Mouse (Mus musculus): ENCODE measurements at regions not wholly inside any gene's neighbourhood (a gene's known extent, or its start where the extent isn't known, plus 50 kb on each side); places are given as distances from the start of the nearest gene placed in this dataset.

DNA sequence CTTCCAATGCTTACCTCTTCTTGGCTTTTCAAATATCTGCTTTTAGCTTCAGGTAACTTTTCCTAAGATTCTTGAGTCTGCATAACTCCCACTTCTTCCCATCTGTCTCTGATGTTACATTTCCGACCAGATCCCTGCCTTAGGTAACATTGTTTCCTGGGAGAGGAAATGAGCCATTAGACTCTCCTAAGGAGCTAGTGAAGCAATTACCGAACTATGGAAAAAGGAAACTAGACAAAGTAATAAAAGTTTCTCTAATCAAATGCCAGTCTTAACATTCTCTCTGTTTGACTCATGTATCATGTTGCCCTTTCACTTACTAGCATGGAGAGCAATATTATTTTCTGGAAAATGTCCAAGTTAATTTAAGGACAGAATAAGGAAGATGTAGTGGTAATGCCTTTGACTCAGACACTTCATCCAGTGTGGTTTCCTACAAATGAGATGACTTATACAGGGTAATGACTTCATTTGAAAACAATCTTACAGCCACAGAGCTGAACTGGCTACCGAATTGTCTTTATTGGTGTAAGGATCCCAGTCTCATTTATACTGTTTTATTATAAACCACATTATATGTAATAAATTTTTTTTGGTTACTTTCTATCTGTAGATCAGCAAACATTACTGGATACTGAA is 263.8 kb upstream of the Fam84a start:
- DNase-seq (ENCODE audit: low read depth): no peak

DNA sequence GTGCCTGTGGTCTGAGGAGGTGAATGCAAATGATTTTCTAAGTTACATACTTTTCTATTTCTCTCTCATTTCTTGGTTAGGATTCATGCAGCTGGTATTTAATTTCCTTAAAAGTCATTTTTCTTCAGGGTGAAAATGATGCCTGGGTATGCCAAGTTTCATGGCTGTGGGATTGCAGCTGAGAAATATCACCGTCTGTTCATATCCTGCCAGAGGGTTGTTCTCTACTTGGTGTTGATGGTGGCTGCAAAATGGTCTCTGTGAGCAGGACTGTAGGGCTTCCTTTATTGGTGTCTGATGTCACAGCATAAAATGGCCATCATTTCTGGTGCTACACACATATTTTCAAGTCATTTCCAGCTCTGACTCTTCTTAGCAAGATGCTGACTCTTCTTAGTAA is 259.2 kb upstream of the Fam84a start:
- no peak for DNase-seq (ENCODE audit: low read depth)

DNA sequence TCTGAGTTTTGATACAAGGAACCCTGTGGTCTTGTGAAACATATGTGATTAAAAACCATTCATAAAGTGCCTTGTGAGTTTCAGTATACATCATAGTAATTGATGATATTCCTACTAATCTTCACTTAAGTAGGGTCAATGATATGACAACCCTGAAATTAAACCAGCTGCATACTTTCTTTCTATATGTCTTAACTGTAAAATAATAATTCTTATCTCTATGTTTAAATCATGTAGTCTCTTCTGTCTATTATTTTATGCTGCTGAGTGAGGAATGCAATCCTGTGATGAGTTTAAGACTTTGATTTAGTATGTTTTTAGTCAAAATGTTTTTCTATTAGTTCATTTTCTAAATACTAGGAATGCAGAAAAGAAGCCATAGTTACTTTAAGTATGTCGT is 253.9 kb upstream of the Fam84a start:
- DNase-seq (ENCODE audit: low read depth): no peak

DNA sequence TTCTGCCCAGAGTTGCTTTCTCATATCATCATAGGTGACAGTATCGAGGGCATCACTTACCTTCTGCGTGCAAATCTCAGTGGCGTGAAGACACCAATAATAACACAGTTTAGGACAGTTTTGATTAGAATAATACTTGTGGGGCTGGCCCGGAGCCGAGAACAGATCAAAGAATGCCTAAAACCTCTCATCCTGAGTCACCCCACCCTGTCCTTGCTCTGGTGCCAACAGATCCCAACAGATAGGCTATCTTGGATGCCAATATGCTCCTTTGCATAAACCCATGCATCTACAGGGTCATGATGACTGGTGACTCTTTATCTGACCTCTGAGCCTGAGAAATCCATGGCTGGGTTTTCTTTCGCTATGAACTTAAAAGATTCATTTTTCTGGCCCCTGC is 224.4 kb upstream of the Fam84a start:
- DNase-seq (ENCODE audit: low read depth): no peak

DNA sequence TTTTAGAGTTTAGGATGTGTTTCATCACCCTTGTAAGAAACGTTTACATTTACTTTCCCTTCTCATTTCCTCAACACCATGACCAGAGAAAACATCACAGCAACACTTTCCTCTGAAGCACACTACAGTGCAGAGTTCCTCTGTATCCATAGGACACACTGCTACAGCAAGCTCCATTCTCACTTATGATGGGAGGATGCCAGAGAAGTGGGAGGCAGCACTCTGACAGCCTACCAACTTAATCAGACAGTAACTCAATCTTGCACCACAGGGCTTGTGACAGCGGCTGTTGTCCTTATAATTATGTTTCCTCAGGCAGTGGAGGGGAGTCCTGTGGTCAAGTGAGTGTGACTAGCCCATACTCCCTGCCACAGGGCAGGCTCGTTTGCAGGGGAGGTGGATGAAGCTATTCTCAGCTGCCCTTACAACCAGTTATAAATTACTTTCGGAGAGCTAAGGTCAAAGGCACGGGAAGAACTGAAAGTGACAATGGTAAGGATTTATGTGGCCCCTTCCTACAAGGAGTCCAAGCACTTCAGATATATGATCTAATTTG is 186.5 kb upstream of the Fam84a start:
- no peak for DNase-seq (ENCODE audit: low read depth)

DNA sequence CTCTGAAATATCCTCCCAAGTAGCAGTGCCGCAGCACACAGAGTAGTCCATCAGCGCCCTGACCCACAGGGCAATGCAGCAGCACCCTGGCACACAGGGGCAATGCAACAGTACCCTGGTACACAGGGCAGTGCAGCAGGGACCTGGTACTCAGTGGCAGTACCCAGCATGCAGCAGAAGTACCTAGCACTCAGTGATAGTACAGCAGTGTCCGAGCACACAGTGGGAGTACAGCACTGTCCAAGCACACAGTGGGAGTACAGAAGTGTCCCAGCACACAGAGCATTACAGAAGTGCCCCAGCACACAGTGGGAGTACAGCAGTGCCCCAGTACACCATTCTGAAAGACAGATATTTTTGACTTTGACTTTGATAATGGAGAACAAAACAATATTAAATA is 186.0 kb upstream of the Fam84a start:
- DNase-seq (ENCODE audit: low read depth): no peak

DNA sequence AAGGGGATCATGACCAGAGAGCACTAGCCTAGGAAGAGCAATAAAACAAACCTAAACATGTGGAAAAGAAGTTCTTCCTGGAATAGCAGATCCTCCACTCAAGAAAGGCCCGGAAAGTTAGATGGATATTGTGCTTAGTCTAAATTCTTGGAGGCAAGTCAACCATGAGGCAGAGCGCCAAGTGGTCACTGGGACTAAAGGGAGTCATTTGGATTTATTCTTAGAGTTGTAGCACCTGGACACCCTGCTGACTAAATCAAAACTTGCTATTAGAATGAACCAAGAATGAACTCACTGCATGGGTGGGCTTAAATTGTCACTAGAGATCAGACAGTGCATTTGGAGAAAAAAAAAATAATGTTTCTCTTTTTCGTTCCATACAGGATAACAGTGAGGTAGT is 166.8 kb upstream of the Fam84a start:
- DNase-seq (ENCODE audit: low read depth): no peak

DNA sequence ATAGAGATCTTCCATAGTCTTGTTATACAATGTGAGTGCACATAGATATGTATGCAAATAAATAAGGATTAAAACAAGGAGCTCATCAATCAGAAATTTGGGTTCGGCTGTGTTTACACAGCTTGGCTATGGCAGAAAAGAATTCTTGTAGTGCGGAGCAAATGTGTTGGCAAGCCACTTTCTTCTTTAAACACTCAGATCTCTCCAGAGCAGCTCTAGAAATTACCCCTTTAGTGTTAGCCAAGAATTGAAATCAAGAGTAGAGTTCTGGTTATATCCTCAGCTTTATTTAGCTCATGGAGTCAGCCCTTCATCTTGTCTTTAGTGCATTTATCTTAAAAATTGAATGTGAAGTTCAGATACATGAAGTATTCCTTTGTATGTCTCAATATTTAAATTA is 164.5 kb upstream of the Fam84a start:
- DNase-seq (ENCODE audit: low read depth): no peak

DNA sequence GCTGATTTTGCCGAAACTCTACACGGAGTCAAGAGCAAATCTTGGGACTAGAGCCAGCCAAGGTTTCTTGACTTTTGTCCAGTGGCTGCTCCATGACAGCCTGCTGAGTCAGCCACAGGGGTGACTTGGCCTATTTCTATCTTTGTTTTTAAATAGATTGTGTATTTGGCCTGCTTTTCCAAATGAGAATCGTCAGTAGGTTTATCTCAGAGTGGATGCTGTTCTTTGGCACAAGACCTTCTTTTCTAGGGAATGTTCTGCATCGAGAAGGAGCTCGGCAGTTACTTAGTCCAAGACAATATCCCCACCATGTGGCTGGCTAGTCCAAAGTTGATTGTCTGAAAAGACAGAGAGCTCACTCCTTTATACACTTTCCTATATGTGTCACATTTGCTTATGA is 163.9 kb upstream of the Fam84a start:
- no peak for DNase-seq (ENCODE audit: low read depth)

DNA sequence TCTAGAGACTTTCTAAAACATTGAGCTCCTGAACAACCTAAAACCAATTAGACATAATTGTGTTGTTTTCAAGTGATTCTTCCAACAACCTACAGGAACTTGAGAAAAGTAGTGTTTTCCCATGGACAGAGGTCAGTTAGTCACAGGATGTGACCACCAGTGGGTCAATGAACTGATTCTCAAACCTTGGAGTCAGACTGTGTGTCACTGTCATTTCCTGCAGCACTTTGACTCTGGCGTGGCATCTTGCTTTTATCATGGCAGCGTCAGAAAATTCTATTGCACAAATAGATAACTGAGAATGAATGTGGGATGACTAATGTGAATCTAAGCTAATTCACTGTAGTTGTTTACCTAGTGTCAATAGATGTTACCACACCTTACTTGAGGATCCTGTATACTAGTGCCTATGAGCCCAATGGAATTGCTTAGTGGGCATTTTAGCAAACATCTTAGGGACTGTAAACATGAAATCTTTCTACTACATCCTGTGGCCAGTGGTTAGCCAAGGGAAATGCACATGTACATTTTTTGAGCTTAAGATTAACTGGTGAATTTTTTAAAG is 150.6 kb upstream of the Fam84a start:
- DNase-seq (ENCODE audit: low read depth): peak; percentile 40

DNA sequence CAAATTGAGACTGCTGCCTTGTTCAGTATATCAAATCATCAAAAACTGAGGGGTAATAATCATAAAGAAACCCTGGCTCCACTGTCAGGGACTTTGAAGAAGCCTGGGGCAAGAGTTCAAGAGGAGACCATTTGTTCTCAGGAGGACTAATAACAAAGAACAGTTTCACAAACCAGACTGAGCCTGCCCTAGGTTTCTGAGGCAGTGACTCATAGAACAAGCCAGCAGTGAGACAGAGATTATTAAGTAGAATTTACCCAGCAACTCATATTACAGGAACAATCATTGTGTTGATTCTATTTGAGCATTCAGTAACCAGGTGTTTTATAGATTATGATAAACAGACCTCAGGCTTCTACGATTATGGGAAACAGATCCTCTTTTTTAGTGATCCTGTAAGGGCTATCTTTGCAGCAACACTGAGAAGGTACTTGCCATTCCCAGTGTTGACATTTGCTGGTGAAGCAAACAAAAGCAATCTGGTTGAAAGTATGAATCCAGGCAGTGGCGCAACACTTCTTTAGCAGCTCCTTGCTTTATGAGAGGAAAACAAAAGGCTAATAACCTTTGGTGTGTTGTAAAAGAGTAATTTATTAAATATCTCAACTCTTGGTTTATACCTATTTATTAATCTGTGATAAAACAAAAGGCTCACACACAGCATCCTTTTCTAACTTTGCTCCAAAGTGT is 150.0 kb upstream of the Fam84a start:
- DNase-seq (ENCODE audit: low read depth): peak; percentile 8

DNA sequence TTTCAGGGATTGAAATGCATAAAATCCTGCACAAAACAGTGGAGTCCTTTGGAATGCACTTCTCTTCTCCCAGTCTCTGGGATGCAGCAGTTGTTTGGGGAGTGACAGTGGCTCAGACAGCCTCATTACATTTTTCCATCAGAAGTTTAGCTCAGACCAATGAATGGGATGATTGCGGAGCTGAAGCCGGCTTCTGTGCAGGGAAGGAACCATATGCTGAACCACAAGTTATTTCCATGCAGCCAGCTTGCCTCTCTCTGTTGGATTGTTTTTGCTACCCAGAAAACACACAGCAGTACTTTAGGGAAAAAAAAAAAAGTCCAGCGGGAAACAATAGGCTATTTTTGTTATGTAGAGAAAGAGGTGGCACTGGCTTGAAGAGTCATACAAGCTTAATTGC is 140.2 kb upstream of the Fam84a start:
- DNase-seq (ENCODE audit: low read depth): no peak

DNA sequence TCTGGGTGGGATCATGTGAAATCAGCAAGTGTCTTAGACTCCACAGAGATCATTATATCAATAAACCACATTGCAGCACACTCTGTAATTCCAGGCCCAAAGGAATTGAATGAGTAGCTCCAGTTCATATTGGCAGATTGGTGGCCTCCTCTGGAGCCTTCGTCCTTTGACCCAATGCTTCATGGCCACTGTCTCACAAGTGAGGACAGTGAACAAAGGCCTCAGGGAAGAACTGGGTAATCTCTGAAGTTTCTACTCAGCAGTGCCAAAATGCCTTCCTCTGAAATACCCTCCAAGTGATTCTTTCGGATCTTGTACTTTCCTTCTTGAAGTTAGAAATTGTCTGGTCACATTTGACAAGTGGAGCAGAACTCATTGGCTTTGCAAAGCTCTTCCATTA is 135.8 kb upstream of the Fam84a start:
- no peak for DNase-seq (ENCODE audit: low read depth)

DNA sequence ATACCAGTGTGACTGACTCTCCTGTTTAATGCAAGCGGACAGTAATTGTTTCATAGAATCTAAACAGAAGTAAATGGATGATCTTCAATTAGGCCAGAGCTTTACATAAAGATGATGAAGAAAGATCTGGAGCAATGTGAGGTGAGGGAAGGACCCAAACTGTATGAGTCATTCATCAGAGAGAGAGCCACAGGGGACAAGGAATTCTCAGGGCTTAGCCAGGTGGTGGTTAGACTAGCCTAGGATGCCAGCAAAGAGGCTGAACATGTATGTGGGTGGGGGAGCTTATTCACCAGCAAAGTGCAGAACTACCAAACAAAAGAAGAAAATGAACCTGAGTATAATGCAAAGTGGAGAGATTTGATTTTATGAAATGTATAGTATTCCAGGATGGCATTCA is 134.8 kb upstream of the Fam84a start:
- no peak for DNase-seq (ENCODE audit: low read depth)

DNA sequence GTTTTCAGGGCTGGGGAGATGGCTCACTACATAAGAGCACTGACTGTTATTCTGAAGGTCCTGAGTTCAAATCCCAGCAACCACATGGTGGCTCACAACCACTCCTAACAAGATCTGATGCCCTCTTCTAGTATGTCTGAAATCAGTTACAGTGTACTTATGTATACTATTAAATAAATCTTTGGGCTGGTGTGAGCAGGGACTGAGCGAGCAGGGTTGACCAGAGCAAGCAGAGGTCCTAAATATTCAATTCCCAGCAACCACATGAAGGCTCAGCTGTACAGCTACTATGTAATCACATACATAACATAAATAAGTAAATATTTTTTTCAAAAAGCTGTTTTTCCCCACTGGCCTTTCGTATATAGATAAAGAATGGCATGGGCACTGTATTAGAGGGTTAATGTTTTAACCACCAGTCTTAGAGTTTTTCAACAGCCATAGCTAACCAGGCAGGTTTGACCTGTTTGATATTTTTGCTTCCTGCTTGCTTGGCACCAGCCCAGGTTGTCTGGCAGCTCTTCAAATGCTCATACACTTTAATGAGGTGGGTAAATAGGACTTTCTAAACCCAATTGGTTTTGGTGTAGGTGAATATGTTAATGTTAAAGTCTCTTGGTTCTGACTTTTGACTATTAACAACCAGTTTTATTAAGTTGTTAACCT is 134.1 kb upstream of the Fam84a start:
- DNase-seq (ENCODE audit: low read depth): no peak

DNA sequence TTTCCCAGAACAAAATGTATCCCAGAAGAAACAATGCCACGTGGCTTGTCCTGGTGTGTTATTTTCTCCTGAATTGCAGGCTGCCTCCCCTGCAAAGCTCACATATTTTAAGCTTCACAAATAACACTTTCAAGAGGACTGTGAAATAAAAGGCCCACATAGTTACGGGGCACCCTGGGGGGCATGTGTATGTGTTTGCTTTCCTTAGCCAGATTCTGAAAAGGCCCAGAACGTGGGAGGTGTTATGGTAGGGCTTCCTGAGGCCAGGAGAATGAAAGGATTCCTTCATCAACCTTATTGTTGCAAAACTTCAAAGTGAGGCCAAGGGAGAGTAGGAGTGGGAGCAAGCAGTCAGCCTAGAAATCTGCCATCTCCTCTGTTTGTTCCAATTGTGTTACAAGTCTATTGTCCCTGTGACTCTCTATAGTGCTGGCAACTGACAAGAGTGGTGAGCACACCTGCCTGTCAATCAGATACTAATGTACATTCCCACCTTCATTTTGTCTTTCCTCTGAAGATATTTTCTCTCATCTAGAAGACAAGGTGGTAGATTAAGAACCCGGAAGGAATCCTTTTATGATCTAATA is 131.3 kb upstream of the Fam84a start:
- no peak for DNase-seq (ENCODE audit: low read depth)

DNA sequence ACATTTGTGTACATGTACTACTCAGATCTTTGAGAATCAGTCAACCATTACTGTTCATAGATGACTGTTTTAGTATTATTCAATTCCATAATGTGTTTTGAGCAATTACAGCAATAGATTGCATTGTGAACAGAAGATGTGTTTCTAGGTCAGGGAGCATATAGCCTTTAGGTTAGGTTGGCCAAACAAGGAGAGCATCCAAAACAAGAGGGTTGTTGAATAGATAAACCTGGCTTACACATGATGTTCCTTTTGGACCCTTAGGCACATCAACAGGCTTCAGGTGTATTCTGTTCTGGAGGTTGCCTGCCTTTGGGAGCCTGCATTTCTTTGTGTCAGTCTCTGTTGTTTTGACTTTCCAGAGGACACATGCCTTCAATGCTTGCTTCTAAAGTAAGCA is 123.4 kb upstream of the Fam84a start:
- no peak for DNase-seq (ENCODE audit: low read depth)

DNA sequence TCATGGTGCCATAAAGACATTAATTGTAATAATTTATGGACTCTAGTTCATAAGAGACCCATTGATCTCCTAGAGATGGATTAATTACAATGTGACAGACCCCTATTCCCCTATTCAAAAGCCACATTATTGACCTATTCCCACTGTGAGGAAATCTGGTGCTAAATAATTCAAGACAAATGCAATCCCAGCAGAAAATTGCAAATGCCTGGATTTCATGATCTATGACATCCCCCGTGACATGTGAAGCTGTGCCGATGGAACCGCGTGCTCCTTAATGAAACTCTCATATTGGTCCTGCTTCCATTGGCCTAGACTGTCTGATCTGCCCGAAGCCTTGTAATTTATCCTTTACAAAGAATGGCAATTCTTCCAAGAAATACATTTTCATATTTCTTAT is 122.9 kb upstream of the Fam84a start:
- DNase-seq (ENCODE audit: low read depth): no peak

DNA sequence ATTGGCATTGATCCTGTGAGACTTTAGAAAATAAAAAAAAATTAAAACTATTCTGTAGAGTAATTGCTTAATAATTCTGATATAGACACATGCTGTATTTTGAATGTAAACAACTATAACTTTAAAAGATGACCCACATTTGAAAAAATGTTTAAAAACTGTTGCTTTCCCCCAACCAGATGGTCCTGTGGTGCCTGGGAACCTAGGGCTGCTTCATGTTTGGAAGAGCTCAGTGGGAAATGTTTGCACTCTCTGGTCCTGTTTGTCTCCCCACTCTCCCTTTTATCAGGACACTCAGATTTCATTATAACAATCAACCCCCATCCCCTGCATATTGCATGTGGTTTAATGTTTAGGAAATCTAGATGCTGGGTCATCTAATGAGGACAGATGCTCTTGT is 119.4 kb upstream of the Fam84a start:
- no peak for DNase-seq (ENCODE audit: low read depth)

DNA sequence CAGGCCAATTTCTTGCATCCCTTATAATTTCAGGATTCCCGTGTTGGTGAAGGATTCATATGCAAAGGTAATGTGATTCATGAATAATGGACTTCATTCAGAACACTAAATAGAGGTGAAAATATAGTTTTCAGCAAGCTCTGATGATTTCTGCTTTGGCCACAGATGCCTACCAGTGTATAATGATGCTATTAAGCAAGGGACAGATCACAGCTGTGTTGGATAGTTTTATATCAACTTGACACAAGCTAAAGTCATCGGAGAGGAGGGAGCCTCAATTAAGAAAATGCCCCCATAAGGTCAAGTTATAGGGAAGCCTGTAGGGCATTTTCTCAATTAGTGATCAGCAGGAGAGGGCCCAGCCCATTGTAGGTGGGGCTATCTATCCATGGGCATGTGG is 109.2 kb upstream of the Fam84a start:
- no peak for DNase-seq (ENCODE audit: low read depth)

DNA sequence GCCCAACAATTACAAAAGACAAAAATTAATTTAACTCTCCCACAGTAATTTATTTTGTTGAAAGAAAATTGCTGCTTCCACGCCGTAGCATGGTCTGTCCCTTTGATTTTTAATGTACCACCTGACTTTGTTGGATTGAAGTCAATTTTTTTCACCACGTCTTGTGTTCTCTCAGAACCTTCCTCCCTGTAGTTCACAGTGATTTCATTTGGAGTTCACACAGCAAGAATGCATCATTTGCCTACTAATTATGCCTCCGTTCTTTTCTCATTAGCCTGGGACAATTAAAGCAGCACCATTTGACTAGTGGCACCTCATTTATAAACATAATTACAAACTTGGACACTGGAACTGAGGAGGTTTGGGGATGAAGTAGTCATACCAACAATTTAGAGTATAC is 108.4 kb upstream of the Fam84a start:
- DNase-seq (ENCODE audit: low read depth): no peak

DNA sequence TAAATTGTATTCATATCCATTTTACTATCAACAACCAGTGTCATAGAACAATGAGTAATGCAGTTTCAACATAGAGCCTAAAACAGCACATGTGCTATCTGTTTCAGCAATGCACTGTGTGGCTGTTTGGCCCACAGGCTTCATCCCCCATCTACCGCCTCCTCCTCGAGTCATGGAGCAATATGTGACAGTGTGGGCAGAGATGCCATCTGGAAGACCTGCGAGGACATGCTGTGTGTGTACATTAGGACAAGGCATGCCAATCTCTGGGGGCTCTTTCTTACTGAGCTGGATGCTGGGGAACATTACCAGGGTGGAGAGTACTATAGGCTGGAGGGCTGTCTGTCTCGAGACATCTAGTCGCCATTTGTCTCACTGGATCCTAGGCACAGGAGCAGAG is 101.5 kb upstream of the Fam84a start:
- no peak for DNase-seq (ENCODE audit: low read depth)

DNA sequence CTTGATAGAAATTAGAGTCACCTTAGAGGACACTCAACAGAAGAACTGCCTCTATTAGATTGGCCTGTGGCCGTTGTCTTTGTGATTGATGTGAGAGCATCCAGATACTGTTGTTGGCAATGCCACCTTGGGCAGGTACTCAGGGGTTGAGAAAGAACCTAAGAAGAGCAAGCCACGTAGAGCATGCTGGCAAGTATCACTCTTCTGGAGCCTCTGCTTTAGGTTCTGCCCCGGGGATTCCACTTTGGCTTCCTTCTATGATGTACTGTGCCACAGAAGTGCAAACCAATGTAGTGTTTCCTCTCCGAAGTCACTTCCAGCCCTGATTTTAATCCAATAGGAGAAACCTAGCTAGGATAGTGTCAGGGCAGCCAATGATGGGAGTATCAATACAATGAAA is 98.3 kb upstream of the Fam84a start:
- no peak for DNase-seq (ENCODE audit: low read depth)
